Mouse (Mus musculus) neural tube, embryonic 15.5 days (tissue): Measurements from ENCODE around the gene Tbc1d9. TPM values are rescaled to one million over a fixed set of nuclear protein-coding genes. Genes with fewer than 3 reads are reported as not detected.

Source experiments
- ATAC-seq: fragments of 200-750 bp; cut with Nextera tagmentation; 2 replicates; pipeline ENCODE4 v1.8.0; 2017; ENCODE audit warnings: mild to moderate bottlenecking, moderate TSS enrichment, moderate library complexity; ENCODE audit not compliant: low FRiP score
- H3K27ac ChIP-seq: fragments of 300-500 bp; sonication (generic); replicated peaks from 2 replicates; pipeline ENCODE4 v1.5.1; 2015; ENCODE audit warnings: mild to moderate bottlenecking, inconsistent platforms
- H3K27me3 ChIP-seq: fragments of 300-500 bp; sonication (generic); replicated peaks from 2 replicates; pipeline ENCODE4 v1.6.1; 2015; ENCODE audit warnings: inconsistent platforms
- H3K36me3 ChIP-seq: fragments of 300-500 bp; sonication (generic); 2 replicates; pipeline ENCODE4 v1.6.1; 2015; ENCODE audit warnings: inconsistent platforms
- H3K4me1 ChIP-seq: fragments of 300-500 bp; sonication (generic); 2 replicates; pipeline ENCODE4 v1.6.1; 2015; ENCODE audit warnings: inconsistent platforms
- H3K4me2 ChIP-seq: fragments of 300-500 bp; sonication (generic); 2 replicates; pipeline ENCODE4 v1.6.1; 2015; ENCODE audit warnings: inconsistent platforms, mild to moderate bottlenecking, moderate library complexity
- H3K4me3 ChIP-seq: fragments of 300-500 bp; sonication (generic); replicated peaks from 2 replicates; pipeline ENCODE4 v1.5.1; 2015; ENCODE audit warnings: mild to moderate bottlenecking, inconsistent platforms
- H3K9ac ChIP-seq: fragments of 300-500 bp; sonication (generic); replicated peaks from 2 replicates; pipeline ENCODE4 v1.6.1; 2015; ENCODE audit warnings: mild to moderate bottlenecking, inconsistent platforms
- H3K9me3 ChIP-seq: fragments of 300-500 bp; sonication (generic); replicated peaks from 2 replicates; pipeline ENCODE4 v1.6.1; 2016; ENCODE audit warnings: inconsistent platforms
- WGBS: fragments of 180-500 bp; shearing (Covaris S2); methylation state at CpG from one replicate; pipeline ENCODE4 v1.1.7; 2015; ENCODE audit warnings: mixed read lengths; 5-methylcytosine and 5-hydroxymethylcytosine counted together
- polyA plus RNA-seq: library from polyadenylated mRNA; unstranded; fragments of >200 nt; fragmentation: Nextera tagmentation; extraction: Ambion mirVana; gene quantifications from 2 replicates; pipeline ENCODE4 v1.2.1, GENCODE M21; 2015

Tbc1d9 gene
- polyA plus RNA-seq = 12.4 and 14.4 TPM in 2 replicates

GRCm38 (mm10) chr8:83165235-83165930, at the start of gene Tbc1d9:
Tbc1d9 (plus strand) TSS chr8:83165352.
- H3K9ac ChIP-seq = peak within 1 kb of the TSS; percentile 89
- peak within 1 kb of the TSS; percentile 59 for H3K4me2 ChIP-seq
- H3K4me1 ChIP-seq = peaks cover 22% of the 10 kb centered on the region
- under 1% methylated on average over 63 of the region's 63 CpGs for WGBS
- peak within 1 kb of the TSS; percentile 79 for H3K4me3 ChIP-seq
- H3K36me3 ChIP-seq = no peaks in the 10 kb centered on the region
- no peaks in the 10 kb centered on the region for H3K27me3 ChIP-seq
- peak; percentile 92 for ATAC-seq
- no peaks in the 10 kb centered on the region for H3K9me3 ChIP-seq
- peak within 1 kb of the TSS; percentile 93 for H3K27ac ChIP-seq

- no peak overlapping the region for H3K4me2 ChIP-seq
- H3K9me3 ChIP-seq = no peaks in the 10 kb centered on the region
- ATAC-seq = no peak
- no peaks in the 10 kb centered on the region for H3K27me3 ChIP-seq
- H3K36me3 ChIP-seq = no peaks in the 10 kb centered on the region
- 61% methylated on average over 2 of the region's 2 CpGs for WGBS
- no peak overlapping the region for H3K27ac ChIP-seq
- H3K4me3 ChIP-seq = no peak overlapping the region
- no peak overlapping the region for H3K9ac ChIP-seq
- H3K4me1 ChIP-seq = no peaks in the 10 kb centered on the region
Measured at GRCm38 (mm10) chr8:83135086-83135485, 30.1 kb upstream of the Tbc1d9 start.

- Histone ChIP-seq H3K4me2 (no peak overlapping the region), H3K27ac (no peak overlapping the region), H3K9ac (no peak overlapping the region), H3K9me3 (no peaks in the 10 kb centered on the region; the same call in 1 of the 2 replicates), H3K4me3 (no peak overlapping the region), H3K36me3 (no peaks in the 10 kb centered on the region), H3K4me1 (no peaks in the 10 kb centered on the region), H3K27me3 (no peaks in the 10 kb centered on the region)
- 83% methylated on average over 1 of the region's 1 CpGs for WGBS
- no peak for ATAC-seq
Measured at GRCm38 (mm10) chr8:83140068-83140467, 25.1 kb upstream of the Tbc1d9 start.

GRCm38 (mm10) chr8:83140701-83141111, 24.4 kb upstream of the Tbc1d9 start:
- Histone ChIP-seq H3K36me3 (no peaks in the 10 kb centered on the region), H3K4me1 (no peaks in the 10 kb centered on the region), H3K9me3 (no peaks in the 10 kb centered on the region; the same call in 1 of the 2 replicates), H3K4me3 (no peak overlapping the region), H3K27ac (no peak overlapping the region), H3K4me2 (no peak overlapping the region), H3K27me3 (no peaks in the 10 kb centered on the region), H3K9ac (no peak overlapping the region)
- ATAC-seq = no peak
- WGBS = 77% methylated on average over 3 of the region's 3 CpGs

DNA sequence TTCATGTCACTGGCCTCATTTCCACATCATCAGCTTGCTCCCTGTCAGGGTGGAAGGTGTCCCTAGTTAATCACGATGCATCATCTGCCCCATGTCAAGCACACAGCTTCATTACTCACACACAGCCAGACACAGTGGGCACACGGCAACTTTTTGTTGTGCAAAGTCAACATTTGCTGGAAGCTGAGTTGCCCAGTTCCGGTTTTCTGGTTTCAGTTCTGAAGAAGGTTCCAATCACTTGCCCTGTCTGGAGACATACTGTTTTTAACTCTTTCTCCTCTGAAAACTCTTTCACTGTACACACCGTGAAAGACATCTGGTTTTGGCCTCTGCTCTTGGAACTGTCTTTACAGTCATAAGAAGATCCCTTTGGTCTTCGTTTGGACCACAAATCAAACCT, 23.8 kb upstream of the Tbc1d9 start:
- ATAC-seq = no peak
- WGBS = 82% methylated on average over 5 of the region's 5 CpGs
- H3K36me3 ChIP-seq = no peaks in the 10 kb centered on the region
- no peak overlapping the region for H3K4me2 ChIP-seq
- no peaks in the 10 kb centered on the region for H3K27me3 ChIP-seq
- no peak overlapping the region for H3K4me3 ChIP-seq
- no peak overlapping the region for H3K9ac ChIP-seq
- no peaks in the 10 kb centered on the region; the same call in 1 of the 2 replicates for H3K9me3 ChIP-seq
- no peaks in the 10 kb centered on the region for H3K4me1 ChIP-seq
- H3K27ac ChIP-seq = no peak overlapping the region

DNA sequence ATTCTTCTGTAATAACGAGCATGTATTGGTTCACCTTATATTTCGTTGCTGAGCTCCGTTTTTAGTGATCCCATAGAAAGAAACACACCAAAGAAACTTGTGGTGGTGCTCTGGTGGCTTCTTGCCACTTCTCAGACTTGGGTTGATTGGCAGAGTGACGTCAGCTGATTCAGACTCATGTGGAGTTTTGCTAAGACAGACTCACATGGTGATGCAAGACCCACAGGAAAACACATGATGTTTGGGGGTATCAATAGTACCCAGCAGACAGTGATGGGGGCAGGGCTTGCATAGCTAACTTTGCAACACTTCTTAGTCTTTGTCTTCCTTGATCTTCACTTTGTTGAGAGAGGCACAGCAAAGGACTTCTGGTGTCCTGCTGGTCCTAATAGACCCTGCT, 20.6 kb upstream of the Tbc1d9 start:
- Histone ChIP-seq H3K4me3 (no peak overlapping the region), H3K27me3 (no peaks in the 10 kb centered on the region), H3K4me1 (no peaks in the 10 kb centered on the region), H3K9ac (no peak overlapping the region), H3K36me3 (no peaks in the 10 kb centered on the region), H3K27ac (no peak overlapping the region), H3K9me3 (no peaks in the 10 kb centered on the region; the same call in 1 of the 2 replicates), H3K4me2 (no peak overlapping the region)
- ATAC-seq = no peak
- WGBS = 91% methylated on average over 4 of the region's 4 CpGs

GRCm38 (mm10) chr8:83145421-83145820, 19.7 kb upstream of the Tbc1d9 start:
- no peaks in the 10 kb centered on the region for H3K27me3 ChIP-seq
- no peak overlapping the region for H3K4me2 ChIP-seq
- no peaks in the 10 kb centered on the region for H3K4me1 ChIP-seq
- H3K4me3 ChIP-seq = no peak overlapping the region
- no peaks in the 10 kb centered on the region for H3K36me3 ChIP-seq
- H3K27ac ChIP-seq = no peak overlapping the region
- no peak for ATAC-seq
- no peaks in the 10 kb centered on the region; the same call in 1 of the 2 replicates for H3K9me3 ChIP-seq
- 71% methylated on average over 3 of the region's 3 CpGs for WGBS
- no peak overlapping the region for H3K9ac ChIP-seq

- Histone ChIP-seq H3K27ac (no peak overlapping the region), H3K9me3 (no peaks in the 10 kb centered on the region; the same call in 1 of the 2 replicates), H3K36me3 (no peaks in the 10 kb centered on the region), H3K4me3 (no peak overlapping the region), H3K4me2 (no peak overlapping the region), H3K27me3 (no peaks in the 10 kb centered on the region), H3K4me1 (no peaks in the 10 kb centered on the region), H3K9ac (no peak overlapping the region)
- ATAC-seq = no peak
- WGBS = 95% methylated on average over 6 of the region's 6 CpGs
Measured at GRCm38 (mm10) chr8:83149124-83149523, 16.0 kb upstream of the Tbc1d9 start.

DNA sequence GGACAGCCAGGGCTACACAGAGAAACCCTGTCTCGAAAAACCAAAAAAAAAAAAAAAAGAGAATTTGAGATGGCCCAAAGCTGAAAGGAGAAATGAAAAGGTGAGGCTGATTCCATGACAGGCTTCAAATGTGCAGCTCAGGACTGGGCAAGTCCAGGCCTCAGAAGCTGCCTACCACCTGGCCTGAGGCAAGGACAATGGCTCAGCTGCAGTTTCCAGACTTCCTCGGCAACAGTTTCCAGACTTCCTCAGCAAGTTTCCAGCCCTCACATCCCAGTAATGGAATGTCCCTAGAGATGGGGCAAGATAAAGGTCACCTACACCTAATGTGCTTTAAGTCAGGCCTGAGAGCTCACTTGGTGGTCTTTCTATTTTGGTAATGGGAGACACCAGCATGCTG, 13.1 kb upstream of the Tbc1d9 start:
- no peaks in the 10 kb centered on the region for H3K9me3 ChIP-seq
- H3K36me3 ChIP-seq = no peaks in the 10 kb centered on the region
- no peak overlapping the region for H3K9ac ChIP-seq
- H3K4me2 ChIP-seq = no peak overlapping the region
- ATAC-seq = no peak
- H3K27ac ChIP-seq = no peak overlapping the region
- H3K27me3 ChIP-seq = no peaks in the 10 kb centered on the region
- 71% methylated on average over 1 of the region's 2 CpGs for WGBS
- H3K4me1 ChIP-seq = no peaks in the 10 kb centered on the region
- H3K4me3 ChIP-seq = no peak overlapping the region

GRCm38 (mm10) chr8:83152470-83152869, 12.7 kb upstream of the Tbc1d9 start:
- Histone ChIP-seq H3K9ac (no peak overlapping the region), H3K4me3 (no peak overlapping the region), H3K27ac (no peak overlapping the region), H3K27me3 (no peaks in the 10 kb centered on the region), H3K9me3 (no peaks in the 10 kb centered on the region), H3K36me3 (no peaks in the 10 kb centered on the region), H3K4me1 (no peaks in the 10 kb centered on the region), H3K4me2 (no peak overlapping the region)
- no peak for ATAC-seq
- 63% methylated on average over 4 of the region's 4 CpGs for whole genome bisulfite sequencing

GRCm38 (mm10) chr8:83155110-83155509, 10.0 kb upstream of the Tbc1d9 start:
- H3K4me1 ChIP-seq = no peaks in the 10 kb centered on the region
- H3K4me2 ChIP-seq = no peak overlapping the region
- H3K27me3 ChIP-seq = no peaks in the 10 kb centered on the region
- ATAC-seq = no peak
- H3K4me3 ChIP-seq = no peak overlapping the region
- no peaks in the 10 kb centered on the region for H3K9me3 ChIP-seq
- no peak overlapping the region for H3K27ac ChIP-seq
- no peak overlapping the region for H3K9ac ChIP-seq
- H3K36me3 ChIP-seq = no peaks in the 10 kb centered on the region
- WGBS = 41% methylated on average over 4 of the region's 4 CpGs

GRCm38 (mm10) chr8:83158971-83159370, 6.2 kb upstream of the Tbc1d9 start:
- Histone ChIP-seq H3K9me3 (no peaks in the 10 kb centered on the region), H3K9ac (no peak overlapping the region), H3K4me3 (no peak overlapping the region), H3K27ac (no peak overlapping the region), H3K27me3 (no peaks in the 10 kb centered on the region), H3K4me1 (no peaks in the 10 kb centered on the region), H3K36me3 (no peaks in the 10 kb centered on the region), H3K4me2 (no peak overlapping the region)
- ATAC-seq = no peak
- WGBS = 68% methylated on average over 3 of the region's 3 CpGs
